Mouse (Mus musculus): ENCODE results near the gene Rfx8.

DNA sequence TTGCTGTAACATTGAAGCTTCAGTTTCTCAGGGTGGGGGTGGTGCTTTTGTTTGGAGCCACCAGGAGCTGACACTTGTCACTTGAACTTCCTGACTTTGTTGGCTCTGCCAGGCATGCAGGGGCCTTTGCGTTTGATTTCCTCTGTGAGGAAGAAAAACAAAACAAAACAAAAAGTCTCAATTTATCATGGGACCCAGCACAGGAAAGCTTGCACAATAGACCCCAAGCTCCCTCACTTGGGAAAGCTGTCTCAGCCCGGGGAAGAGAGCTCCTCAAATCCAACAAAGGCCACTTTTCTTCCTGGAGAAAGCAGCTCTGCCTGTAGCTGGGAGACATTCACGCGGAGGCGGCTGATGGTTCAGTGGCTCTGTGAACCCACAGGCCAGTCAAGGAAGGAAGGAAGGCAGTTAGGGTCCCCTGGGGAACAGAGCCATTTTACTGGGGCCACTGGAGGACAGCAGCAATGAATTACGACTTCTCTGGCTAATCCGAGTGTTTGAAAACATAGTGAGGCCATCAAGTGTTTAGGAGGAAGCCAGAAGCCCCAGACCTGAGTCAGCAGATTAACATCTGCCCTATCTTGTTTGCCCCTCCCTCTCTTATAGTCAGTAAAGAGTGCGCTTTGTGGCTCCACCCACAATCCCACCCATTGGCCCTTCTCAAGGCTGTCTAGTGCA lies 15.3 kb upstream of the Rfx8 start:
- TF ChIP-seq POLR2A (IDR thresholded peaks at IDR 0.05; ENCODE audit: extremely low read depth, insufficient read depth, low read length) (no peak), CTCF (IDR thresholded peaks at IDR 0.05; ENCODE audit: low read depth, low read length) (no peak)

Data from liver, adult 2 months (tissue).